Mouse (Mus musculus): ENCODE measurements around the gene Gfi1b. TPM values are rescaled to one million over a fixed set of nuclear protein-coding genes. Genes with fewer than 3 reads are reported as not detected.

The Gfi1b gene
- polyA plus RNA-seq, 1 experiment = not detected

- H3K36me3 ChIP-seq (ENCODE audit: control insufficient read depth, insufficient read depth) = no peaks in the 10 kb centered on the region
- H3K4me3 ChIP-seq (ENCODE audit: insufficient read depth, poor library complexity, severe bottlenecking) = no peak overlapping the region
- no peaks in the 10 kb centered on the region for H3K27me3 ChIP-seq (ENCODE audit: control insufficient read depth, insufficient read depth, insufficient read length)
- no peak overlapping the region for H3ac ChIP-seq (ENCODE audit: control insufficient read depth, insufficient read length, low read depth)
- no peak for TF ChIP-seq CEBPB (IDR thresholded peaks at IDR 0.05; ENCODE audit: low read depth)
- no peak for TF ChIP-seq MAX (IDR thresholded peaks at IDR 0.05)
- H3K79me2 ChIP-seq (ENCODE audit: control insufficient read depth, insufficient read depth) = no peaks in the 10 kb centered on the region
- no peaks in the 10 kb centered on the region for H3K79me3 ChIP-seq (ENCODE audit: low read depth)
Observed at GRCm38 (mm10) chr2:28605789-28606541, 15.8 kb downstream of the Gfi1b start.

- Histone ChIP-seq H3K79me2 (ENCODE audit: control insufficient read depth, insufficient read depth) (no peaks in the 10 kb centered on the region), H3K79me3 (ENCODE audit: low read depth) (no peaks in the 10 kb centered on the region), H3ac (ENCODE audit: control insufficient read depth, insufficient read length, low read depth) (no peak overlapping the region), H3K27me3 (ENCODE audit: control insufficient read depth, insufficient read depth, insufficient read length) (no peaks in the 10 kb centered on the region), H3K4me3 (ENCODE audit: insufficient read depth, poor library complexity, severe bottlenecking) (no peak overlapping the region), H3K36me3 (ENCODE audit: control insufficient read depth, insufficient read depth) (no peaks in the 10 kb centered on the region)
- TF ChIP-seq USF1 (IDR thresholded peaks at IDR 0.05; ENCODE audit: low read depth) (no peak), FOSL1 (IDR thresholded peaks at IDR 0.05; ENCODE audit: insufficient read depth, low read length, poor library complexity, severe bottlenecking) (no peak), MAX (IDR thresholded peaks at IDR 0.05) (no peak), CEBPB (IDR thresholded peaks at IDR 0.05; ENCODE audit: low read depth) (no peak), MYOD1 (IDR thresholded peaks at IDR 0.05; ENCODE audit: control insufficient read depth, insufficient read length, low read depth) (no peak), CTCF (IDR thresholded peaks at IDR 0.05; ENCODE audit: control insufficient read depth, insufficient read depth, insufficient read length) (no peak), MYOG (IDR thresholded peaks at IDR 0.05; ENCODE audit: control insufficient read depth, extremely low read depth, insufficient read length) (no peak)
Observed at GRCm38 (mm10) chr2:28603542-28603941, 18.2 kb downstream of the Gfi1b start.

- no peaks in the 10 kb centered on the region for H3K36me3 ChIP-seq (ENCODE audit: control insufficient read depth, insufficient read depth)
Observed at GRCm38 (mm10) chr2:28601720-28602590, 19.8 kb downstream of the Gfi1b start.

GRCm38 (mm10) chr2:28599569-28599900 lies 22.2 kb downstream of the Gfi1b start:
- Histone ChIP-seq H3K79me2 (ENCODE audit: control insufficient read depth, insufficient read depth) (no peaks in the 10 kb centered on the region), H3K36me3 (ENCODE audit: control insufficient read depth, insufficient read depth) (no peaks in the 10 kb centered on the region), H3K4me3 (ENCODE audit: insufficient read depth, poor library complexity, severe bottlenecking) (no peak overlapping the region), H3ac (ENCODE audit: control insufficient read depth, insufficient read length, low read depth) (no peak overlapping the region), H3K27me3 (ENCODE audit: control insufficient read depth, insufficient read depth, insufficient read length) (no peaks in the 10 kb centered on the region), H3K79me3 (ENCODE audit: low read depth) (no peaks in the 10 kb centered on the region)
- no peak for TF ChIP-seq MYOD1 (IDR thresholded peaks at IDR 0.05; ENCODE audit: control insufficient read depth, insufficient read length, low read depth)
- TF ChIP-seq USF1 (IDR thresholded peaks at IDR 0.05; ENCODE audit: low read depth) = no peak
- no peak for TF ChIP-seq CTCF (IDR thresholded peaks at IDR 0.05; ENCODE audit: control insufficient read depth, insufficient read depth, insufficient read length)
- TF ChIP-seq CEBPB (IDR thresholded peaks at IDR 0.05; ENCODE audit: low read depth) = no peak
- TF ChIP-seq MAX (IDR thresholded peaks at IDR 0.05) = no peak
- TF ChIP-seq MYOG (IDR thresholded peaks at IDR 0.05; ENCODE audit: control insufficient read depth, extremely low read depth, insufficient read length) = no peak
- TF ChIP-seq FOSL1 (IDR thresholded peaks at IDR 0.05; ENCODE audit: insufficient read depth, low read length, poor library complexity, severe bottlenecking) = no peak

More at GRCm38 (mm10) chr2:28601720-28602590, 19.8 kb downstream of the Gfi1b start:
- Histone ChIP-seq H3K79me3 (ENCODE audit: low read depth) (no peaks in the 10 kb centered on the region), H3K27me3 (ENCODE audit: control insufficient read depth, insufficient read depth, insufficient read length) (no peaks in the 10 kb centered on the region), H3K79me2 (ENCODE audit: control insufficient read depth, insufficient read depth) (no peaks in the 10 kb centered on the region), H3K4me3 (ENCODE audit: insufficient read depth, poor library complexity, severe bottlenecking) (no peak overlapping the region), H3ac (ENCODE audit: control insufficient read depth, insufficient read length, low read depth) (no peak overlapping the region)
- TF ChIP-seq MAX (IDR thresholded peaks at IDR 0.05) (no peak), USF1 (IDR thresholded peaks at IDR 0.05; ENCODE audit: low read depth) (no peak), CTCF (IDR thresholded peaks at IDR 0.05; ENCODE audit: control insufficient read depth, insufficient read depth, insufficient read length) (no peak), CEBPB (IDR thresholded peaks at IDR 0.05; ENCODE audit: low read depth) (no peak), MYOD1 (IDR thresholded peaks at IDR 0.05; ENCODE audit: control insufficient read depth, insufficient read length, low read depth) (no peak), FOSL1 (IDR thresholded peaks at IDR 0.05; ENCODE audit: insufficient read depth, low read length, poor library complexity, severe bottlenecking) (no peak), MYOG (IDR thresholded peaks at IDR 0.05; ENCODE audit: control insufficient read depth, extremely low read depth, insufficient read length) (no peak)

- H3K36me3 ChIP-seq (ENCODE audit: control insufficient read depth, insufficient read depth) = no peaks in the 10 kb centered on the region
- H3K4me3 ChIP-seq (ENCODE audit: insufficient read depth, poor library complexity, severe bottlenecking) = no peak overlapping the region
- TF ChIP-seq MYOG (IDR thresholded peaks at IDR 0.05; ENCODE audit: control insufficient read depth, extremely low read depth, insufficient read length) = no peak
- TF ChIP-seq USF1 (IDR thresholded peaks at IDR 0.05; ENCODE audit: low read depth) = no peak
- no peak for TF ChIP-seq CTCF (IDR thresholded peaks at IDR 0.05; ENCODE audit: control insufficient read depth, insufficient read depth, insufficient read length)
- no peak for TF ChIP-seq MAX (IDR thresholded peaks at IDR 0.05)
- TF ChIP-seq MYOD1 (IDR thresholded peaks at IDR 0.05; ENCODE audit: control insufficient read depth, insufficient read length, low read depth) = no peak
- no peak for TF ChIP-seq CEBPB (IDR thresholded peaks at IDR 0.05; ENCODE audit: low read depth)
- TF ChIP-seq FOSL1 (IDR thresholded peaks at IDR 0.05; ENCODE audit: insufficient read depth, low read length, poor library complexity, severe bottlenecking) = no peak
- H3K79me3 ChIP-seq (ENCODE audit: low read depth) = no peaks in the 10 kb centered on the region
- no peaks in the 10 kb centered on the region for H3K27me3 ChIP-seq (ENCODE audit: control insufficient read depth, insufficient read depth, insufficient read length)
- H3K79me2 ChIP-seq (ENCODE audit: control insufficient read depth, insufficient read depth) = no peaks in the 10 kb centered on the region
- H3ac ChIP-seq (ENCODE audit: control insufficient read depth, insufficient read length, low read depth) = no peak overlapping the region
Observed at GRCm38 (mm10) chr2:28598692-28599568, 22.9 kb downstream of the Gfi1b start.
